Mouse (Mus musculus) cerebellum, postnatal 10 days (tissue): Measurements from ENCODE around the gene Samhd1.

Source experiments
- DNase-seq, 2 experiments: peaks; one replicate each; pipeline ENCODE4 v3.0.0; 2021; ENCODE audit warnings: mixed read lengths in 2 of 2

Samhd1 gene

DNA sequence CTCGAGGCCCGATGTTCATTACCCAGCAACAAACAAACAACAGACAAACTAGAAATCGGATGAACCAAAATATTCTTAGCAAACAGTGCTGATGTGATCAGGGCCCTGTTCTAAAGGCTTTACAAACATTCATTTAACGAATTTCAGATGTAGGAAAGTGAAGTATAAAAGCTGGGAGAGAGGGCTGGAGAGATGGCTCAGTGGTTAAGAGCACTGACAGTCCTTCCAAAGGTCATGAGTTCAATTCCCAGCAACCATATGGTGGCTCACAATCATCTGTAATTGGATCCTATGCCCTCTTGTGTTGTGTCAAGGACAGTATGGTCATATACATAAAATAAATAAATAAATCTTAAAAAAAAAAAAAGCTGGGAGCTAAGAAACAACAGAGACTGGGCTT, 1.1 kb upstream of the Samhd1 start:
- DNase-seq = no peak

DNA sequence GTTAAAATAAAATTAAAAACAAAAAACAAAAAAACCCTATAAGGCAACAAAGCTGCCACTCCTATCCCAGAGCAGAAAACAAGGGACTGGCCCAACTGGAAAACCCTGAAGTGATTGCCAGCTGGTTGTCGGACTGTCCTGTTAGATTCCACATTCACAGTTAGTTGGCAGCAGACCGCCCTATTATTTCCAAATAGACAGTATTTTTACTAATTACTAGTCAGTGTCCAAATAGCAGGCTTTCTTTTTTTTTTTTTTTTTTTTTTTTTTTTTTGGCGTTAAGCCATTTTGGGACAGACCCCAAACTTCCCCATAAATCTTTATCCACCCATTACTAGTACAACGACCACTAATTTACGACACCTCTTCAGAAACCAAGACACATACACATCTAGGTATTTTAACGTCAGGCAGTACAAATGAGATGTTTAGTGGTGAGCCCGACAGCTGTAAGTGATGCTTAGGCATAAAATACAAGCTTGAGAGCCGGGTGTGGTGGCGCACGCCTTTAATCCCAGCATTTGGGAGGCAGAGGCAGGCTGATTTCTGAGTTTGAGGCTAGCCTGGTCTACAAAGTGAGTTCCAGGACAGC, 560 bp upstream of the Samhd1 start:
- peak; percentile 23 to 38 for DNase-seq

DNA sequence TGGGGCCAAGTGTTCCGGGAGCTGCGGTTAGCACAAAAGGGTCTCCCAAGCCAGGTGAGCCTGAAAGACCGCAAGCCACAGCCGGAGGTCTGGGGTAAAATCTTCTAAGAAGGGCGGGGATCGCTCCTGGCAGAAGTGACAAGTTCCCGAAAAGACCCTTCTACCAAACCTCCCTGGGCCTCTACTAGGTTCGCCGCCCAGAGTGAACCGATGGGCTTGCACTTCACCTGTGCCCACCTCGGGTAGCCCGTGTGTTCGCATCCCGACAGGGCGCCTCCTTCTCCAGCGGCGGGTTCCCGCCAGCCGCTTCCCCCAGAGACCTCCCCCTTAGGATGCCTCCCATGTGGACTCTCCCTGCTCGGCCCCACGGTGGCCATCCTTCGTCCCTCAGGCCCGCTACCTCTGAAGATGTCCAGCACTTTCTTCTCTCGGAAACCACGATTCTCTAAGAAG, 560 bp downstream of the Samhd1 start:
- peak in 1 of 2 experiments; percentile 49 for DNase-seq

DNA sequence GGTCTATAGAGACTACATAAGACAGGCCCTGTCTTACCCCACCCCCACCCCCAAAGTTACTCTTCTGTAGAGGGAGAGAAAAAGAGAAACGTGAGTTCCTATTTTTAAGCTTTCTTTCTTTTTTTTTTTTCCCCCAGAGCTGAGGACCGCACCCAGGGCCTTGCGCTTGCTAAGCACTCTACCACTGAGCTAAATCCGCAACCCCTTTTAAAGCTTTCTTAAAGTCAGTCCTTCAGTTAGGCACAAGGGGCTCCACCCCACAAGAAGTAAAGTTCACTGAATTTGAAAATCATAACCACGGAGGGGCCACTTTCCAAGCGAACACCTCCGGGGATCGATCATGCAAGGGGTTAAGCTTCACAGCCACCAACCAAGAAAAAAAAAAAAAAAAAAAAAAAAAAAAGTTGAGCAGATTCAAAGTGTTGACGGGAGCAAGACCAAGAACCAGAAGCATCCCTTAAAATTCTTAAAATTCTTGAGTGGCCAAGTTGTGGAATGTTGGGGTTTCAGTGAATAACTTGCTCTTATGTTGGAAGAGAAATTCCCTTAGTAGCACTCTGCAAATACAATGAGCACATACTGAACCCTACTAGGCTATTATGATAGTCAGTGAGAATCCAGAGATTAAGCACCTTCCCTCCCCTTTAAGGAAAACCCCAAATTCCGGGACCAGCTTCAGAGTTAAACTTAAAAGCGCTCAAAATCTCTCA, 1.1 kb downstream of the Samhd1 start:
- no peak for DNase-seq

DNA sequence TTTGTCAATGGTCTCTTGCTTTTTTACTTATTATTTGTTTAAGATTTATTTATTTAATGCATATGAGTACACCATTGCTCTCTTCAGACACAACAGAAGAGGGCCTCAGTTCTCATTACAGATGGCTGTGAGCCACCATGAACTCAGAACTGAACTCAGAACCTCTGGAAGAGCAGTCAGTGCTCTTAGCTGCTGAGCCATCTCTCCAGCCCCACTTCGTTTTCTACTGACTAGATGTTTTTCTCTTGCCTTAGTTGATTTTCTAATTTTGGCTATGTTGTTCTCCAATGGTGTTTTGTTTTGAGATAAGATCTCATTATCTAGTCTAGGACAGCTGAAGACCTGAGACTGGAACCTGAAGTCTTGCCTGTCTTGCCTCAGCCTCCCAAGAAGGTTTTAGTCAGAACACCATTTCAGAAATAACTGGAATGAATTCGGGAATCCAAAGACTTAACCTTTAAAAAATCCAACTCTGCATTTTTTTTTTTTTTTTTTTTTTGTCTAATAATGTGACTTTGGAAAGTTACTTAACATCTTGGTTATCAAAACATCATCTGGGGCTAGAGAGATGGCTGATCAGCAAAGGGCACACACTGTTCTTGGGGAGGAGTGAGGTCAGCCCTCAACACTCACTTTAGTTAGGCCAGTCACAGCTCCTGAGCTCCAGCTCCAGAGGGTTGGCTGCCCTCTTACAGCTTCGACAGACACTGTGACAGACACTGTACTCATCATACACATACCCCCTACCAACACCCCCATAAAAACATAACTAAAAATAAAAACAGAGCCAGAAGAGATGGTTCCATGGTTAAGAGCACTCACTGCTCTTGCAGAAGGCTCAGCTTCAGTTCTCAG, 2.2 kb downstream of the Samhd1 start:
- DNase-seq = no peak

DNA sequence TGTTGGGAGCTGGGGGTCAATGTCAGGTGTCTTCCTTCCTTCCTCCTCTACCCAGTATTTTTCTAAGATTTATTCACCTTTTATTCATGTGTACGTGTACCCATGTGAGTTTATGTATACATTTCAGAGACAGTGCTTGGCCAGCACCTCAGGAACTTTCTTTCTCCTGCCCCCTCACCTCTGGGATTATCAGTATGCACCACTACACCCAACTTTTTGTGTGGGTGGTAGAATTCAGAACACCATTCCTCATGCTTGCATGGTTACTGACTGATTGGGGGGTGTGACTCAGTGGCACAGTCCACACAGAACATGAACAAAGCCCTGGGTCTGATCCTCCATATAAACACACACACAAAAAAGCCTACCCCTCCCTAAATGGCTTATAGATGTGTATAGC, 3.0 kb downstream of the Samhd1 start:
- DNase-seq = no peak

DNA sequence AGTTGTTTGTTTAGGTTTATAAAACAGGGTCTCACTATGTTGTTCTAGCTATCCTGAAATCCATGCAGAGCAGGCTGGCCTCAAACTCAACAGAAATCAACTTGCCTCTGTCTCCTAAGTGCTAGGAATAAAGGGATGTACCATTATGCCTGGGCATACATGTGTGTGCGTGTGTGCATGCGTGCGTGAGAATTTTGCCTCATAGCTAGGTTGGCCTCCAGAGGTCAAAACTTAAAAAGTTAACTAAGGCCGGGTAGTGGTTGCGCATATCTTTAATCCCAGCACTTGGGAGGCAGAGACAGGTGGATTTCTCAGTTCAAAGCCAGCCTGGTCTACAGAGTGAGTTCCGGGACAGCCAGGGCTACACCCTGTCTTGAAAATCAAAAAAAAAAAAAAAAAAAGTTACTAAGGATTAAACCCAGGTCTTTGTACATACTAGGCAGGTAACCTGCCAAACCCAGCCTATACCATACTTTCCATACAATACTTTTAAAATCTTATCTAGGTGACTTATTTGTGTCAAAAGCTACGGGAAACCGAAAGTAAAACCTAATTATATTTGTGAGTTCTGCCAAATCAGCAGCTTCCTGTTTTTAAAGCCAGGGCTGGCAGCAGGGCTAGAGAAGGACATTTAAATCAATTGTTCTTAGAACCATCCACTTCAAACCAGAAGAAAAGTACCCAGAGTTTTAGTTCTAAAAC, 4.1 kb downstream of the Samhd1 start:
- DNase-seq = no peak

DNA sequence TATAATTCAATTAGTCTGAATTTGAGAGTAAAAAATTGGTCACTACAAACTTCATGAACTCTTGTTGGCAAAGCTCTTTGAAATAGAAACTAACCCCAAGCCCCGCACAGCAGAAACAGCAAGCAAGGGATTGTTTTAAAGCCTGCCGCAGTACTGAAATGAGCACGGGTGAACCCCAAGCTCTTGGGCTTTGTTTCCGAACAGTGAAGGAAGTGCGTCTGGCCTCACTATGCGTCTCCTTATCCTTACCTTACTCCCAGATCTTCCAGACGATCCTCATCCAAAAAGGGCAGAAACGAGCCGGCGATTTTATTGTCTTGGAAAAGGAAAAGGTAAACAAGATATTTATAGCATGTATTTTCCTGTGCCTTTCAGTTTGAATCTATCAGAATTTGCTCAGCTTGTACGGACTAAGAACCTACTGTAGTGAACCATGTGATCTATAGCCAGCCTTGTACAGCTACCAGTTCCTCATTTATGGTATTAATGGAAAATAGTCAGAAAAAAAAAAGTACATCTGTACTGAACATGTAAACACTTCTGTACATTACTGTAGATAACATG, 5.4 kb downstream of the Samhd1 start:
- no peak for DNase-seq

DNA sequence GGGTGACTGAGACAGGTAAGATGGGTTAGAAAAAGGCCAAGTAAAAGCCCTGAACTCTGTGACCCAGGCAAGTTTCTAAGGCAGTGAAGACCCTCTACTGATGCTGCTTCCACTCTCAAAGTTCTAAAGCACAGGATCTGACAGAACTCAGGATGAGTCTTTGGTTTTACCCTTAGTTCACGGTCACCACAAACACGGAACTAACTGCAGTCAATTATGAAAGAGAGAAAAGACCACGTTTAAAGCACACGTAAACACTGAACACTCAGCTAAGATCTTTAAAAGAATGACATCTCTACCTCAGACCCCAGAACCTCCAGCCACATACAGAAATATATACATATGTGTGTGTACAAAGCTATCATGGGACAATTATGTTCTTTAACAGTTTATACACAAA, 6.0 kb downstream of the Samhd1 start:
- DNase-seq = no peak

DNA sequence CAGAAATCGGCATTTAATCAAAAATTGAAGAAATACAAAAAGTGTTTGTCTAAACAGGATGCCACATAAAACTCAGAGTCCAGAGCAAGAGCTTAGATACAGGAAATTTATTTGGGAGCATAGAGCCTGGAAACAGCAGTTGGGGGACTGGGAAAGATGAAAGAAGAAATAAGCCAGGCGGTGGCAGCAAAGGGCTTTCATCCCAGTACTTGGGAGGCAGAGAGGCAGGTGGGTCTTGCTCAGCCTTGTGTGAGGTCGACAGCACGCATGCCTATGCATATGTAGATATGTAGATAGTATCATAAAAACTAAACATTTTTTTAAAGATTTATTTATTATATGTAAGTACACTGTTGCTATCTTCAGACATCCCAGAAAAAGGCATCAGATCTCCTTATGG, 7.0 kb downstream of the Samhd1 start:
- peak in 1 of 2 experiments; percentile 18 for DNase-seq

DNA sequence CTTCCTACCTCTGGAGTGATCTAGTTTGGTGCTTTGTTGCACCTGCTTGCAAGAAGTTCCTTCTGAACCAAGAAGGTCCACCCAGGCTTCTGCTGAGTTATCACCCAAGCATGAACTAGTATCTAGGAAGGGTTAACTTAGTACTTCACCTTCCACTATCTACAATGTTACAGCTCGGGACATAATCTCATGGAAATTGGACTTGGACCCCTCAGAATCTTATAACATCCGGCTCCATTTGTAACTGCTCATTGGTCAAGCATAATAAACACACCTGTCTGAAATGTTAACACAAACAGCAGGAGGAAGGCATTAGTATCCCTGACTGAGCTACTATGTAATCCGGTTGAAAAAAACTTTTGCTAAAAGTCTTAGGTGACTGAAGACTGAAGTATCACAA, 7.7 kb downstream of the Samhd1 start:
- DNase-seq = no peak

DNA sequence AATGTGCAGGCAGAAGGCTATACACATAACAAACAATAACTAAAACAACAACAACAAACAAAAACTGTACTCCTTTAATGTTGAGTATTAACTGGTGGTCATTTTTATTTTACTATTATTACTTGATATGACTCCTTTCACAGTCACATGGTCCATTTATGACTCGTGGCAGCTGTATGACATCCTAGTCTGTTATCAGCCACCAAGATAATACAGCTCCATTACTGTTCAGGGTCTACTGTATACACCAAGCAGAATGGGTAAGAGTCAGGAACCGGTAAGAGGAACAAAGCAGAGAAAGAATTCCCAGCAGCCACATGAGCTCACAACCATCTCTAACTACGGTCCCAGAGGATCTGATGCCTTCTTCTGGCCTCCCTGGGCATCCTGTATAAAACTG, 9.8 kb downstream of the Samhd1 start:
- DNase-seq = no peak

DNA sequence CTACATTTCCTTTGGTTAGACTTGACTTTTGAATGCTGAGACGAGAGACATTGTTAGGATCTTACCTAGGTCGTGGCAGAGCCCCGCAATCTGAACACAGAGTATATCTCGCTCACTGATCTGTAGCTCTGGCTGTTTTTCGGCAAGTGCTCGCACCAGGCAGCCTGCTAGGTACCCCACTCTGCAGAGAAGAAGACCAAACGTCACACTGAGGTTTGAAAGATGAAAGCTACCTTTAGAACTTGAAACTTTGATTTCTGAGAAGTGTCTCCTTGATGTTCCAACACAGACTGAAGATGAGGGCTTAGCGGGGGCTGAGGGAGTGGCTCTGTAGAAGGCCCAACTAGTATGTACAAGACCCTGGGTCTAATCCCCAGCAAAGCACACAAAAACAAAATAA, 13.3 kb downstream of the Samhd1 start:
- DNase-seq = no peak

DNA sequence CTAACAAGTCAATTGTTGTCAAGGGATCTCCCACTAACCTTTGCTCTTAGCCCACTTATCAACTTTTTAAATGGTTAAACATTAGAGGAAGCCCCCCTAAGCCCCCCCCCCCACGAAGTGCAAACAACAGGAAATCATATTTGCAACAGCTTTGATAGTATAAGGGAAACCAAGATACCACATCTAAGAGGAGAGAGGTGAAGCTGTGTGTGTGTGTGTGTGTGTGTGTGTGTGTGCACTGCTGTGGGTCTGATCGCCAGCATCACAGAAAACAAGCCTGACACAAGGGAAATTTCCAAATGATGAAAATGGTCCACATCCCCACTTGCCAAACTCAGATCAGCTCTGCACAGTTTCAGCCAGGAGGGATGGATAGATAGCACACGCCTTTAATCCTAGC, 16.0 kb downstream of the Samhd1 start:
- DNase-seq = no peak

DNA sequence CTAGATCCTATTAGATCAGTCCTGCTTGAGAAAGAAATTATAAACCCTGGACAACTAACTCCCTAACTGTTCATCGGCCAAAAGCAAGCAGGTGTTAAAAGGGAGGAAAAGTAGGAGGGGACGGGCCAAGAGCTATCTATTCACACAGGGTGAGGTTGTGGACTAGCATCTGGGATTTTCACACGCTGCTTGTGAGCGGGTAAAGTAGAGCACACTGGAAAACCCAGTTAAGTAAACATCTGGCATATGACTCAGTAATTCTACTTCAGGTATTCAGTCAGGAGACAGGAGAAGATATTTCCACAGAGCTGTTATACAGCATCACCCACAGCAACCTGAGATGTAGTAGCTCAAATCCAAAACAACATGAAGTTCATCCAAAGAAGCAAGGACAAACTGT, 16.5 kb downstream of the Samhd1 start:
- DNase-seq = no peak

DNA sequence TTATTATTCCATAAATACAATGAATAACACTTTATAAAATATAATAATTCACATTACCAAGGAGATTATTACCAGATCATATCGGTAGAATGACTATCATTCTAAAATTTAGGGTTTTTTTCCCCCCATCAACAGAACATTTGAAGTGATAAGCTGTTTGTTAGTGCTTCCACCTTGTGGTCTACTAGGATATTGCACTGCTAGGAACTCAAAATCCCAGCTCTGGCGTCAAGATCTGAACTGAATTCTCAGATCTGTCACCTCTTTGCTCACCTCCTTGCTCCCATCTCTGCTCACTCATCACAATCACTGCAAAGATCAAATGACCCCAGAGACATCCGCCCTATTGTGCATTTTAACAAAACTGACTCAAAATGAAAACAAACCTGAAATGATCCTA, 18.1 kb downstream of the Samhd1 start:
- peak; percentile 46 to 66 for DNase-seq

DNA sequence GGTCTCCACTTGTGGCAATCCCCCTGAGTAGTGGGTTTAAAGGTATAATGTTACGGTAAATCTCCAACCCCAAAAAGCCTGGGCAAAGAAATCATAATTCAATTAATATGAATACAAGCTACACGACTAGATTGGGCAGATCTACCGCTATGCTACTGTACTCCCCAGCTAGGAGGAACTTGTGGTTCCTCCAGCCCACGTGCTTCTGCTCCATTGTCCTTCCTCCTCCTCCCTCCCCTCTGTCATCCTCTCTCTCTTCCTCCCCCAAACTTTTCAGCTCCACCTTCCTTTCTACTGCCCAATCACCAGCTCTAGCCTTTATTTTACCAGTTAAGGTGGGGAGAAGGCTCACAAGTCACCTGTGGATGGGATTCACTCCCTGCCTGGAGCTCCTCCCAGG, 26.8 kb downstream of the Samhd1 start:
- no peak for DNase-seq

DNA sequence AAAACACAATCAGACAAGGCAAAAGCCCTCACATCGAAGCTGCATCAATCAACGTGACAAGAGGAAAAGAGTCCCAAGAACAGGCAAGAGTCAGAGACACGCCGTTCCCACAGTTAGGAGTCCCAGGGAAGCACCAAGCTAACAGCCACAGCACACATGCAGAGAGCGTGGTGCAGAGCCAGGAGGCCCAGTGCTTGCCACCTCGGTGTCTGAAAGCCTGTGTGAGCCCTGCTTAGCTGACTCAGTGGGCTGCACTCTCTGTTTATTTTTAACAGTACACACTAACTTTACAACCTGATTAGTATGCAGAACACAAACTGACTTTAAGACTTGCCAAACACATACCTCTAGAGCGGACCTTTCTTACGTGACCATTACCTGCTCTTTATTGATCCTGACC, 30.6 kb downstream of the Samhd1 start:
- no peak for DNase-seq

DNA sequence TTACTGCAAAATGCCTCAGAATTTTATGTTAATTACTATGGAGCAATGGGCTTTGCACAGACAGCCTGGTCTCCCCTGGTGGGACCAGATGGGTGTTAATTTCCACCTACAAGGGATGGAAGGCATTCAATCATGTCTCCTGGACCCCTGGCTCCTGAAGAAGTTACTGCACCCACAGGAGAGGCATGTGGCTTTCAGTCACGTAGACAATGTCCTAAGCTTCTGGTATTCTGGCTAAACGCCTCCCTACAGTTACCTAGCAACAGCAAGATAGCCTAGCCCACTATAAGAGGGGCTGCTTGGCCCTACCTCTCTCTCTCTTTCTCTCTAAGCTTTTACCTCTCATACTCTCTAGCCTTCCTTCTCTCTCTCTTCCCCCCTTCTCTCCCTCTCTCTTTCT, 32.8 kb downstream of the Samhd1 start:
- DNase-seq = peak in 1 of 2 experiments; percentile 6

DNA sequence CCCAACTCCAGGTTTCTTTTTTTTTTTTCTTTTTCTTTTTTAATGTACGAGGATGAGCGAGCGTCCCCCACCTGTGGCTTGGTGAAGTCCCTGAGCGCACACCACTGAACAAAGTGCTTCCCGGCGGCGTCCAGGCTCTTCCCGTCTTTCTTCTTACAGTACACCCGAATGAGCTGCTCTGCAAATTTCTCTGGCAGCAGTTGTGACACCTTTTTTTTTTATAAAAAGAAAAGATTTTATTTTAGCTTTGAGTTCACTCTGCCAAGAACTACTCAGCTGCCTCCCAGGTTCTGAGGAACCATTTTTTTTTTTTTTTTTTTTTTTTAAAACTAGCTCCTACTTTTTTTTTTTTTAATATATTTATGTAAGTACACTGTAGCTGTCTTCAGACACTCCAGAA, 33.4 kb downstream of the Samhd1 start:
- DNase-seq = no peak

DNA sequence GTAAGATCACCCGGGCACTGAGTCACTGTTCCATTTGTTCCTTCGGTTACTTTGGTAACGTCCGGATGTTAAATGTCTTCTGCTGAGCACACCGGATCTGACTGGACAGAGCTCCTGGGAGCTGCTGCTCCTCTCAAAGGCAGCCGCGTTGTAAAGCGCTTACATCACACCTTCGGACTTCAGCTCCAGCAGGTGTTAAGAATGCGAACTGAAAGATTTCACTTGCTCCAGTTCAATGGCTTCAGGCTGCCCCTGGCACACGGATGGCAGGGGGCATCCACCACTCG, 34.8 kb downstream of the Samhd1 start:
- no peak for DNase-seq

DNA sequence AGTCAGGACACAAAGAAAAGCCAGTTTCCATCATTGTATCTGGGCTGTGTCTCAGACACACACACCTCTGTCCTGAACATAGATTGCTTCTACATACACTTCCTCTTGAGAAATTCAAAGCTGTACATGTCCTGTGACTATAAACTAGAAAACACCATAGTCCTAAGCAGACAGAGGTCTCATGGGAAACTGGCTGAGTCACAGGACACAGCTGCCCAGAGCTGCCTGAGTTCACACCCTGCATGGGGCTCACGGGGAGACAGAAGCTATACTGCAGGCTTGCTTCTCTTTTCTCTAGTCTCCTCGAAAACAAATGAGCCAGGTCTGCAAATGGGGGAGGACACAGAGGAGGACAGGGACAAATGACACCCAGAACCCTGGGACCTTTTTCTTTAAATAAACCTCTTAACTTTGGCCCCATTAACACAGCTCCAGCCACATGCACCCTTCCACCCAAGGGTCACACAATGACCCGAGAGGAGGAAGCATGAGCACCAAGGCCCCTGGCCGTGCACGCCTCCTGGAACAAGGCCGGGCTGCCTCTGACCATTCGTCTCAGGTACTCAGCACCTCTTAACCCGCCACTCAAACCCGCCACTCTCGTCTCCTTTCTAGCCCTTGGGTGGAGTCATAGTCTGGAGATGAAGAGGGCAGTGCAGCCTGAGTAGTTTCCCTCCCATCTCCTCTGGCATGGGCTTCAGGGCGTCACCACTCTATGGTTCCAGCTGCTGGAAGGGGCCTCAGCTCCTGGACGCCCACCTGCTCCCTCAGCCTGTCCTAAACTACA, 35.3 kb downstream of the Samhd1 start:
- DNase-seq = no peak
